In the genomic region with DNA sequence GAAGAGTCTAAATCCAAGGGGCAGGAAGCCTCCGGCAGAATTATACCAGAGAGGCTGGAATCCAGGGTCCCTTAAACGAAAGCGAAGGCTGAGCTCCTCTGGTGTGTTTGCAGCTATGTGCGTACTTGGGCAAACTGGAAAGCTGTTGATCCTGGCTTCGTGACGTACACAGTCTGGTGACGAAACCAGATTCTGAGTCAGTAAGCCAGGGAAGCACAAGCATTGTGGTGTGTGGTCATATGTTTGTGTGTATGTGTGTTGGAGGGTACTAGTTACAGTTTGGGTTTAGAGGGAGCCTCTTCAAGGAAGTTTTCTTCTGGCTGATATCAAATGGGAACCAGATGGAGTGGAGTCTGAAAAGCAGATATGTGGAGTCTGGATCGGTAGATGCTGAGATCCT, we compare ENCODE assay signal across 21 mouse cellular contexts. TPM values are rescaled to one million over a fixed set of nuclear protein-coding genes. Genes with fewer than 3 reads are reported as not detected.
A peak's percentile ranks its signal among the peaks of the same experiment; 100 is the strongest.
DNase-seq lines count a peak whose midpoint lies in the region; ATAC-seq and TF ChIP-seq lines count a peak whose summit lies in the region.
"Had no signal": no experiment of that assay in that cellular context is flagged by ENCODE, and none has a peak within 500 bp of the region (broad histone marks: within the 10 kb centered on the region; RNA-seq: fewer than 3 reads in every experiment).

No protein-coding gene starts in this region.

- no peaks in the 10 kb centered on the region for H3K4me1 ChIP-seq in forebrain, postnatal 0 days (ENCODE audit: insufficient read depth)
- H3K4me1 ChIP-seq in forebrain, embryonic 13.5 days, result peaks cover 9% of the 10 kb centered on the region; the same call in 1 of the 2 replicates
- no peaks in the 10 kb centered on the region; the same call in 1 of the 2 replicates for H3K4me1 ChIP-seq in embryonic facial prominence, embryonic 11.5 days (ENCODE audit: control insufficient read depth, insufficient read depth, low read length)
- peaks cover 16% of the 10 kb centered on the region for H3K4me1 ChIP-seq in lung, embryonic 14.5 days (ENCODE audit: insufficient read depth)
- H3K4me1 ChIP-seq: intestine, embryonic 15.5 days; limb, embryonic 12.5 days; liver, embryonic 15.5 days; stomach, embryonic 15.5 days had no signal

- H3K27ac ChIP-seq in forebrain, postnatal 0 days (ENCODE audit: low read depth, low read length), result no peak overlapping the region
- H3K27ac ChIP-seq in forebrain, embryonic 13.5 days, result no peak overlapping the region
- H3K27ac ChIP-seq in embryonic facial prominence, embryonic 11.5 days (replicated peaks; ENCODE audit: low read depth, low read length), result no peak overlapping the region
- H3K27ac ChIP-seq in lung, embryonic 14.5 days (ENCODE audit: low read depth), result peak overlapping the region; percentile 67
- H3K27ac ChIP-seq: heart, embryonic 10.5 days; hindbrain, embryonic 14.5 days; intestine, embryonic 15.5 days; limb, embryonic 12.5 days; liver, embryonic 15.5 days; midbrain, embryonic 10.5 days; stomach, embryonic 15.5 days had no signal

- no peaks in the 10 kb centered on the region for H3K9me3 ChIP-seq in forebrain, postnatal 0 days (ENCODE audit: low read length)
- H3K9me3 ChIP-seq in forebrain, embryonic 13.5 days (replicated peaks), result no peaks in the 10 kb centered on the region; the same call in 1 of the 2 replicates
- no peaks in the 10 kb centered on the region for H3K9me3 ChIP-seq in embryonic facial prominence, embryonic 11.5 days (replicated peaks; ENCODE audit: control insufficient read depth, low read length)
- H3K9me3 ChIP-seq in lung, embryonic 14.5 days (ENCODE audit: low read depth, low read length), result no peaks in the 10 kb centered on the region
- H3K9me3 ChIP-seq: heart, embryonic 10.5 days; intestine, embryonic 15.5 days; limb, embryonic 12.5 days; liver, embryonic 15.5 days; midbrain, embryonic 10.5 days; stomach, embryonic 15.5 days had no signal

- peak; percentile 51 for ATAC-seq in forebrain, postnatal 0 days
- ATAC-seq in forebrain, embryonic 13.5 days, result no peak
- ATAC-seq in embryonic facial prominence, embryonic 11.5 days (replicated peaks; ENCODE audit: insufficient number of reproducible peaks, low FRiP score, low TSS enrichment, low read depth), result no peak
- ATAC-seq in lung, embryonic 14.5 days (ENCODE audit: insufficient read depth), result no peak
- ATAC-seq: intestine, embryonic 15.5 days had no signal

- TF ChIP-seq CTCF in forebrain, postnatal 0 days (IDR thresholded peaks at IDR 0.05; ENCODE audit: low read depth), result no peak
- TF ChIP-seq CTCF in lung, embryonic 14.5 days (IDR thresholded peaks at IDR 0.05; ENCODE audit: low read depth), result no peak

- no peaks in the 10 kb centered on the region for H3K36me3 ChIP-seq in forebrain, postnatal 0 days (ENCODE audit: insufficient read depth)
- H3K36me3 ChIP-seq in forebrain, embryonic 13.5 days (ENCODE audit: poor library complexity, severe bottlenecking), result no peaks in the 10 kb centered on the region
- H3K36me3 ChIP-seq in embryonic facial prominence, embryonic 11.5 days (replicated peaks; ENCODE audit: control insufficient read depth, insufficient read depth, low read depth, low read length), result no peaks in the 10 kb centered on the region
- no peaks in the 10 kb centered on the region for H3K36me3 ChIP-seq in lung, embryonic 14.5 days (ENCODE audit: insufficient read depth)
- H3K36me3 ChIP-seq: heart, embryonic 10.5 days; intestine, embryonic 15.5 days; limb, embryonic 12.5 days; liver, embryonic 15.5 days; midbrain, embryonic 10.5 days; stomach, embryonic 15.5 days had no signal

- no peaks in the 10 kb centered on the region for H3K27me3 ChIP-seq in forebrain, postnatal 0 days (ENCODE audit: insufficient read depth, low read length)
- no peaks in the 10 kb centered on the region for H3K27me3 ChIP-seq in forebrain, embryonic 13.5 days
- no peaks in the 10 kb centered on the region for H3K27me3 ChIP-seq in embryonic facial prominence, embryonic 11.5 days (ENCODE audit: control insufficient read depth, insufficient read depth, low read length)
- no peaks in the 10 kb centered on the region for H3K27me3 ChIP-seq in lung, embryonic 14.5 days (ENCODE audit: insufficient read depth, low read length)
- H3K27me3 ChIP-seq: intestine, embryonic 15.5 days; limb, embryonic 12.5 days; liver, embryonic 15.5 days; stomach, embryonic 15.5 days had no signal

- no peak overlapping the region for H3K4me2 ChIP-seq in forebrain, postnatal 0 days (ENCODE audit: low read depth)
- H3K4me2 ChIP-seq in forebrain, embryonic 13.5 days, result no peak overlapping the region
- H3K4me2 ChIP-seq in embryonic facial prominence, embryonic 11.5 days (ENCODE audit: low read depth, low read length), result no peak overlapping the region
- H3K4me2 ChIP-seq in lung, embryonic 14.5 days, result no peak overlapping the region
- H3K4me2 ChIP-seq: hindbrain, embryonic 14.5 days; intestine, embryonic 15.5 days; limb, embryonic 12.5 days; liver, embryonic 15.5 days; stomach, embryonic 15.5 days had no signal

- DNase-seq in forebrain, postnatal 0 days, result peak; percentile 14
- peak; percentile 16 for DNase-seq in embryonic facial prominence, embryonic 11.5 days (ENCODE audit: low spot score)
- DNase-seq in lung, embryonic 14.5 days, result peak; percentile 51
- peak; percentile 50 to 58 for DNase-seq in lung, postnatal 4 days
- no peak for DNase-seq in kidney, adult 9 months
- DNase-seq in right cerebral cortex, postnatal 25 days, result no peak
- no peak for DNase-seq in spleen, postnatal 10 days (ENCODE audit: low spot score in 2 of 2)
- DNase-seq: adrenal gland, postnatal 14 days; cerebellum, adult 11-12 months; gastrocnemius, postnatal 25 days; heart, postnatal 10 days; kidney, postnatal 10 days; spleen, adult 18-20 months had no signal

- H3K9ac ChIP-seq in forebrain, postnatal 0 days, result no peak overlapping the region
- no peak overlapping the region for H3K9ac ChIP-seq in forebrain, embryonic 13.5 days
- H3K9ac ChIP-seq in embryonic facial prominence, embryonic 11.5 days (replicated peaks; ENCODE audit: low read length), result 0 out of 2 replicates have a peak overlapping the region, but pooled peaks have one; percentile 19
- no peak overlapping the region for H3K9ac ChIP-seq in lung, embryonic 14.5 days
- H3K9ac ChIP-seq: hindbrain, embryonic 14.5 days; intestine, embryonic 15.5 days; limb, embryonic 12.5 days; liver, embryonic 15.5 days; stomach, embryonic 15.5 days had no signal

- H3K4me3 ChIP-seq in forebrain, postnatal 0 days (ENCODE audit: low read depth, low read length), result no peak overlapping the region
- H3K4me3 ChIP-seq in forebrain, embryonic 13.5 days, result no peak overlapping the region
- H3K4me3 ChIP-seq in embryonic facial prominence, embryonic 11.5 days (ENCODE audit: low read depth, low read length), result no peak overlapping the region
- no peak overlapping the region for H3K4me3 ChIP-seq in lung, embryonic 14.5 days (ENCODE audit: low read depth, low read length)
- H3K4me3 ChIP-seq: heart, embryonic 10.5 days; intestine, embryonic 15.5 days; limb, embryonic 12.5 days; liver, embryonic 15.5 days; midbrain, embryonic 10.5 days; stomach, embryonic 15.5 days had no signal

- 76% methylated on average over 8 of the region's 8 CpGs for WGBS in forebrain, postnatal 0 days
- WGBS in forebrain, embryonic 13.5 days, result 89% methylated on average over 8 of the region's 8 CpGs
- 71% methylated on average over 8 of the region's 8 CpGs for WGBS in embryonic facial prominence, embryonic 11.5 days
- 68% methylated on average over 8 of the region's 8 CpGs for WGBS in lung, embryonic 14.5 days

RNA-seq across cellular contexts. Expression of a gene that starts 54.4 kb away (rescaled TPM):
- 862 and 4,132 TPM in 2 replicates for total RNA-seq in forebrain, postnatal 0 days (2014; rRNA removed)
- 5,770 and 6,801 TPM in 2 replicates for polyA plus RNA-seq in forebrain, postnatal 0 days (2015; fragmentation: Nextera tagmentation; extraction: Ambion mirVana)
- 3,443 and 4,664 TPM in 2 replicates for polyA plus RNA-seq in forebrain, embryonic 13.5 days (2015; fragmentation: Nextera tagmentation; extraction: Ambion mirVana)
- polyA plus RNA-seq in embryonic facial prominence, embryonic 11.5 days (2014; fragmentation: Nextera tagmentation; extraction: Ambion mirVana), result 3,323 and 3,355 TPM in 2 replicates
- 3,115 and 3,305 TPM in 2 replicates for polyA plus RNA-seq in lung, embryonic 14.5 days (2014; fragmentation: Nextera tagmentation; extraction: Ambion mirVana)

Comparison
In these comparisons a context has a peak if more than half of its experiments do, and no peak if none do; other contexts are left out.
1. DNase-seq: peak in forebrain, postnatal 0 days (single experiment), embryonic facial prominence, embryonic 11.5 days (single experiment), lung, embryonic 14.5 days (single experiment) and lung, postnatal 4 days (2 of 2); none in kidney, adult 9 months (single experiment), right cerebral cortex, postnatal 25 days (single experiment) and spleen, postnatal 10 days (0 of 2).